Mouse (Mus musculus) adrenal gland, postnatal 36 days (tissue): ENCODE data around the gene Nsun7. TPM values are rescaled to one million over a fixed set of nuclear protein-coding genes. Genes with fewer than 3 reads are reported as not detected.

Experiments
- DNase-seq, 2 experiments: peaks; one replicate each; pipeline ENCODE4 v3.0.0; 2021; ENCODE audit warnings: mixed read lengths in 1 of 2
- total RNA-seq, 2 experiments: library from RNA; stranded (reverse); gene quantifications; 2 replicates each; pipeline ENCODE4 v1.2.3; 2021

The Nsun7 gene
- total RNA-seq, 2 experiments from 2014 or later, result 0.49 to 0.56 TPM

- no peak for DNase-seq
Observed at GRCm38 (mm10) chr5:66279650-66280049, 20.0 kb downstream of the Nsun7 start.

- no peak for DNase-seq
Observed at GRCm38 (mm10) chr5:66280742-66281141, 21.0 kb downstream of the Nsun7 start.

DNA sequence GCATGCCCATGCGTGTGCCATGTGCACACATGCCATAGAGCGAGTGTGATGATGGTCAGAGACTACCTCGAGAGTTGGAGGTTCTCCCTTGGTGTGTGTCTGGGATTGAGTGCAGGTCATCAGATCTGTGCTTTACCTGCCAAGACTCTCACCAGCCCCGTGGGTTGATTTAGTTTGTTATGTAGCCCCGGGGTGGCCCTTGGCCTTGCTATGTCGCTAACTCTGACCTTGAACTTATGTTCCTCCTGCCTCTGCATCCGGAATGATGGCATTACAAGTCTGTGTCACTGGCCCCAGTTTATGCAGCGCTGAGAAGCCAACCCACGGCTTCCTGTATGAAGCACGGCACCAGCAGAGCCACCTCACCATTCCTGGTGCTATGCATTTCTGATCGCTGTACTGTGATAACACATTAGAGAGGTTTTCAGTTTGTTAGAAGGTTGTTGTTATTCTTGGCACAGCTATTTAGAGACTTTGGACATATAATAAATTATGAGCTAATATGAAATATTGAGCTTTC, 34.5 kb downstream of the Nsun7 start:
- DNase-seq, result peak in 1 of 2 experiments; percentile 17

DNA sequence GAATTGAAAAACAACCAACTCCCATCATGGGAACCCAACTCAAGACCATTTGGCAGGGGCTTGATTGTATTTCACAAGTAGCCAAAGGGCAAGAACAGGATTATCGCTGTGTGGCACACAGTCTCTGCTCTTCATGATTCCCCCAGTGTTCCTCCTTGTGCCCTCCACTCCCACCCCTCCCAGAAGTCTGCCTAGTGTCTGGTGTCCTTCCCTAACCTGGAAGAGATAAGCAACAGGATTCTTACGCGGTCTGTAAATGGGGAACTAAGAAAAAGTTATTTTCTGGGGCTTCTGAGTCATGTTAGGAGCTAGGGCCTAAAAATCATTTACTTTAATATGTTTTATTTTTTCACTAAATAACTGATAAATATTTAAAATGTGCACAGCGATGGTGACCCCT, 35.3 kb downstream of the Nsun7 start:
- no peak for DNase-seq

- DNase-seq, result no peak
Observed at GRCm38 (mm10) chr5:66296116-66296515, 36.4 kb downstream of the Nsun7 start.

DNA sequence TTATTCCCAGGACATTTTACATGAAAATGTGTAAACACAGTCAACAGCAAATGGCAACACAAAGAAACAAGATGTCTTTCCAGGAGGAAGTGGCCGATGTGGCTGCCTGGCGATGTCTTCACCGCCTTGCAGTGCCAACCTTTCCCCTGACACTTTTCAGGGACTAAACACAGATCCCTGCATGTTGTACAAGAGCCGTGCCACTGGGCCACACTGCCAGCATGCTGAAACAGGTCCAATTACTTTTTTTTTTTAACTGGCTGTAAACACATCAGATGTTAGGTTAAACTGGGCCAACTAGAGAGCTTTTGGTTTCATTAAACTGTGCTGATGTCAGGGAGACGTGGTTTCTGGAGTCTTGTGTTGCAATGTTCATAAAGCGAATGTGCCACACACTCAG, 39.2 kb downstream of the Nsun7 start:
- no peak for DNase-seq

GRCm38 (mm10) chr5:66300576-66300975, 40.9 kb downstream of the Nsun7 start:
- no peak for DNase-seq

DNA sequence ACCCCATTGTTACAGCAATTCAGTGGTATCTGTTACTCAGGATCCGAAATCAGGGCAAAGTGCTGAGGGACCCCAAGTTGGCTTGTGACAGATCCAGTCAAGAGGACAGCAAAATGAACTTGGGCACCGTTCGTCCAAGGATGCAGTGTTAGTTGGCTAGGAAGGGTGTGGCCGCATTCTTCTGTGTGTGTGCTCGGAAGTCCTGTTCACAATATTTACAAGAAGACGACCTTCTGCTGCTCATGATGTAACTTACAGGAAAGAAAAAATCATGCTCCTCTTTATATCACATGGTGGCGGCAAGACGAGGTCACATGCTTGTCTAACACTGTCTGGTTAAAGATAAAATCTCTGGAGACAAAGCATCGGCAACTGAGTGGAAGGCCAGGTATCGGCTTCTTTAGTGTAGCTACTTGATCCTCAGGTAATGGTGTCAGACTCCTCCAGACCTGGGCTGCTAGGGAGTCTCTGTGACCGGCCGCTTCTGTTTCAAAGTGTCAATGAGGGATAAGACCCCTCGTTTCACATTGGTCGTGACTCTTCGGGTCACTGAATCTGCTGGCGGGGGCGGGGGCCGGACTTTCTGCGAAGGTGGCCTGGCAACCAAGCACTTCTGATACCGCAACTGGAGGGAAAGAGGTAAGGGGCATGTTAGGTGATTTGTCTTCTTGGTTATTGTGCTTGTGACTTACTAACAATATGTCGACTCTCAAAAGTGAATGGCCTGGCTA, 42.6 kb downstream of the Nsun7 start:
- no peak for DNase-seq

- DNase-seq, result no peak
Observed at GRCm38 (mm10) chr5:66302873-66303272, 43.2 kb downstream of the Nsun7 start.

DNA sequence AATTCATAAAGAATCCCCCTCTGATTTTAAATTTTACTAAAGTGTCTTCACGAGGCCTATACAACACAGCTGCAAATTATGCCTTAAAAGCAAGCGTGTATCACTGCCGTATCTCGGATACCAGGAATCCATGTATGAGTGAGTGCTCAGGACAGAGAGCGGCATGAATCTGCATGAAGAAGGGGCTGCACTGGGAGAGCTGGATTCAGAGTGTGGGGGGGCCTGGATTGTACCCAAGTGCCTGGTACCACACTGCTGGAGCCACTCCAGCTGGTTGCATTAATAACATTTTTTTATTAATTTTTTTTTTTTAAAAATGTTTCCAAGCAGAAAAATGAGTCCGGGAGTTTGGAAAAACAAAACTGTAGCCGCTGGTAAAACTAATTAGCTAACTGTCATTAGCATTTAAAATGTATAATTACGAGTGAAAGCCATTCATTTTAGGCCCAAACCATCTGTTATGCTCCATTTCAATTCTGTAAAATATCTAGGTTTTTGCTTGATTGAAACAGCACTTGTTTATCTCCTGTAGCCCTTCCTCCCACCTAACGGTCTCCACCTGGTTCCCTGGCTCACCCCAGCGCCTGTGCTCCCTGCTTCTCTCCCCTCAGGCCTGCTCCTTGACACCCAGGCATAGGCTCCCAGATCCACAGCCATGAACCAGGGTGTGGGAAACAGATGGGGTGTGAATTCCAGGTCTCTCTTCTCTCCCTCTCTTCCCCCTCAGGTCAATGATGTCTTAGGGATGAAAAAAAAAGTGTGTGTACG, 44.8 kb downstream of the Nsun7 start:
- no peak for DNase-seq

GRCm38 (mm10) chr5:66305511-66305910, 45.8 kb downstream of the Nsun7 start:
- DNase-seq, result no peak

GRCm38 (mm10) chr5:66310328-66310727, 50.6 kb downstream of the Nsun7 start:
- DNase-seq, result no peak

DNA sequence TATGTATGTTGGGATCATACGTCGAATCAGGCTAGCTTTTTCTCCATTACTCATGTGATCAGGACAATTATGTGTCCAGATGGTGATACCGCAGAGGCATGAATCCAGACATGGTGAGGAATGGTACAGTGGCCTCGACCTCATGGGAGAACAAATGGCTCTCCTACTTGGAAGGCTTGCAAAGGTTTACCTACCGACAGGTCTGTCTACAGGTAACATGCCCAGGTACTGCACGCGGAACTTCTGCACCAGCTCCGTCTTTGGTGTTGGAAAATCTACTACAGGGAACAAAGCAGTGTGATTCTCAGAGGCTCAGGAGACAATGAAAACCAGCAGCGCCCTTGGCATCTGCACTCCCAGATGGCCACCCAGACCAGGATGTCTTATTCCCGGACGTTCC, 51.1 kb downstream of the Nsun7 start:
- DNase-seq, result no peak

DNA sequence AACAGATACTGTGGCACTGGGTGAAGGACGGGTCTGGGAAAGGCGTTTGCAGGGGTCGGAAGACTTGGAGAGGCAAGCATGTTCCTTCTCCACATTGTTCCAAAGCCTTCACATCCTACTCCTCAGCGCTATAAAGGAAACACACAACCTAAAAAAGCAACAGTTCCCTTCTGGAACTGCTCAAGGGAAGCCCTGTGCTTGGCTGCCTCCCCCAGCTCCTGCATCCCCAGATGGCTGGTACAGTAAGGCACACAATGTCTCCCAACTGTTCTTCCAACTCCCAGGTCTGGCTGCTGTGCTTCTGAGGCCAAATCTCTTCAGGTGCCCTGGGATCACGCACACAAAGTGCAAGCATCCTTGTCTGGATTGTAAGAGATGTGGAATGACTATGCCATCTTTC, 56.1 kb downstream of the Nsun7 start:
- DNase-seq, result no peak

DNA sequence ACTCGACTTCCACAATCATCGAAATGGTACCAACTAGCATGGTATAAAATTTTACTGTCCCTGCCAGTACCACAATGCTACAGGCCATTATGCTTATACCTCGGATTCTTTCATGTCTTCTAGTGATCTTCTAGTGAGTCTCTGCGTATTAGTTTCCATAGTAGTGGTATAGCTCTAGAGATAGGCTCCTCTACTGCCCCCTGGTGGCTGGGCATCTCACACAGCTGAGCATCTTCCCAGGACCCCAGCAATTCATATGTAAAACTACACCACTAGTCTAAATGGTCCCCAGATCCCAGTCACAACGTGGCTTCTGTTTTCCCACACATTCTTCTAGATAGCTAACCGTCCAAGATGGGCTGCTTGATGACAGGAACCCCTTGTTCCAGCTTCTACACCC, 59.6 kb downstream of the Nsun7 start:
- peak; percentile 75 to 86 for DNase-seq

GRCm38 (mm10) chr5:66319827-66320404, 60.2 kb downstream of the Nsun7 start:
- DNase-seq, result no peak

- no peak for DNase-seq
Observed at GRCm38 (mm10) chr5:66323131-66323530, 63.4 kb downstream of the Nsun7 start.

GRCm38 (mm10) chr5:66323603-66324002, 63.9 kb downstream of the Nsun7 start:
- DNase-seq, result no peak

- DNase-seq, result no peak
Observed at GRCm38 (mm10) chr5:66326395-66326794, 66.7 kb downstream of the Nsun7 start.

DNA sequence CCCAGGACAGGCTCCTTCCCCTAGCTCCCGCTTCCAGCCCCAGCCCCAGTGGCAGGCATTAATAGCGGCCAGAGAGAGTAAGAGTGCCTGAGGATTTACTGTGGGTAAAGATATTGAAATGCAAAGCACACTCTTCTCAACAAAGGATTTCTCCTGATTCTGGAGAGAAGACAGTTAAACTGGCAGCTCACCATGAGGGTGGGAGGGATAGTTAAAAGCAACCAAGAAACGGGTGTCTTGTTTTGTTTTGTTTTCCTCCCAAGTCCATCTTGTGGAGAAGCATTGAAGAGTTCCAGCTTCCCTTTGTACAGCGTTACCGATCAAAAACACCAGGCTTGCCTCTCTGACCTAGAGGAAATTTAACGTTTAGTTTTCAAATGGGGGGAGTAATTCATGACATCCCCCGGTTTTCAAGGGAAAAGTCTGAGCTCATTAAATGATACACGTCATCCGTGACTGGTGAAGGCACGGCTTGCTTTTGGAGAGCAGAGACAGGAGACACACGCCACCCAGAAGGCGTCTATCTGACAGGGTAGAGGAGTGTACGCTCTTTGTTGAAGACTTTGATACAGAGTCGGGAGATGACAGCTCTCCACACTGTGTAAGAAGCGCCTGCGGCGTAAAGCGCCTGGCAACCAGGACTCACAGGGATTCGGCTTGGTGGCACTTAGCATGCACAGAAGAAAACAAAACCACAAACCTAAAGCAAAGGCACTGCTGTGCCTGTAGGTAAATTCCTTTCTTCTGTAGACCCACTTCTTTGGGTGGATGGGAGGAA, 68.4 kb downstream of the Nsun7 start:
- DNase-seq, result no peak

GRCm38 (mm10) chr5:66328766-66329165, 69.1 kb downstream of the Nsun7 start:
- DNase-seq, result no peak

DNA sequence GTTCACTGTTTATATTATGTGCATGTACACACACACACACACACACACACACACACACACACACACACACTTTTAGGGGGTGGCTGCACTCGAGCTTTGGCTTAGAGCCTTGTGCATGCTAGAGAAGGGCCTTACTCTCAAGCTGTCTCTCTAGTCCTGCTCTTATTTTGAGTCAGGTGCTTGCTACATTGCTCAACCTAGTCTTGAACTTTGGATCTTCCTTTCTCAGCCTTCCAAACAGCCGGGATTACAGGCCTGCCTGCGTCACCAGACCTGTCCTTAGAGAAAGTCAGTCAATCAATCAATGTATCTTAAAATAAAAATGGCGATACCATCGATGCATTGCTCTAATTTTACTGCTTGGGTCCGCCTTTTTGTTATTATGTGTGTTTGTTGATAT, 71.1 kb downstream of the Nsun7 start:
- no peak for DNase-seq
